Mouse (Mus musculus) embryonic facial prominence, embryonic 11.5 days (tissue): ENCODE measurements at regions not wholly inside any gene's neighbourhood (a gene's known extent, or its start where the extent isn't known, plus 50 kb on each side); places are given as distances from the start of the nearest gene placed in this dataset.

ENCODE experiments used
- ATAC-seq: fragments of 200-750 bp; cut with Nextera tagmentation; replicated peaks from 2 replicates; pipeline ENCODE4 v1.8.0; 2017; ENCODE audit warnings: low read depth; ENCODE audit not compliant: insufficient number of reproducible peaks, low FRiP score, low TSS enrichment
- DNase-seq: peaks from one replicate; pipeline ENCODE4 v3.0.0-alpha.2; 2015; ENCODE audit warnings: low spot score
- H3K27ac ChIP-seq: fragments of 300-500 bp; sonication (generic); replicated peaks from 2 replicates; pipeline ENCODE4 v1.5.1; 2014; ENCODE audit warnings: mild to moderate bottlenecking, low read depth, low read length, control low read depth
- H3K27me3 ChIP-seq: fragments of 300-500 bp; sonication (generic); 2 replicates; pipeline ENCODE4 v1.6.1; 2014; ENCODE audit warnings: mild to moderate bottlenecking, low read length, moderate library complexity, mixed read lengths; ENCODE audit not compliant: control insufficient read depth, insufficient read depth
- H3K36me3 ChIP-seq: fragments of 300-500 bp; sonication (generic); replicated peaks from 2 replicates; pipeline ENCODE4 v1.6.1; 2014; ENCODE audit warnings: low read depth, mild to moderate bottlenecking, low read length, moderate library complexity, mixed read lengths; ENCODE audit not compliant: control insufficient read depth, insufficient read depth
- H3K4me1 ChIP-seq: fragments of 300-500 bp; sonication (generic); 2 replicates; pipeline ENCODE4 v1.6.1; 2014; ENCODE audit warnings: low read length, mixed read lengths; ENCODE audit not compliant: control insufficient read depth, insufficient read depth
- H3K4me2 ChIP-seq: fragments of 300-500 bp; sonication (generic); 2 replicates; pipeline ENCODE4 v1.6.1; 2014; ENCODE audit warnings: low read depth, mild to moderate bottlenecking, control low read depth, low read length, moderate library complexity
- H3K4me3 ChIP-seq: fragments of 300-500 bp; sonication (generic); 2 replicates; pipeline ENCODE4 v1.5.1; 2014; ENCODE audit warnings: low read depth, low read length, control low read depth
- H3K9ac ChIP-seq: fragments of 300-500 bp; sonication (generic); replicated peaks from 2 replicates; pipeline ENCODE4 v1.6.1; 2014; ENCODE audit warnings: mild to moderate bottlenecking, control low read depth, low read length
- H3K9me3 ChIP-seq: fragments of 300-500 bp; sonication (generic); replicated peaks from 2 replicates; pipeline ENCODE4 v1.6.1; 2016; ENCODE audit warnings: mild to moderate bottlenecking, low read length, inconsistent platforms, mixed read lengths; ENCODE audit not compliant: control insufficient read depth
- WGBS: fragments of 180-500 bp; shearing (Covaris S2); extraction: QIAGEN DNeasy Blood & Tissue Kit; methylation state at CpG from one replicate; pipeline ENCODE4 v1.1.7; 2014; 5-methylcytosine and 5-hydroxymethylcytosine counted together

DNA sequence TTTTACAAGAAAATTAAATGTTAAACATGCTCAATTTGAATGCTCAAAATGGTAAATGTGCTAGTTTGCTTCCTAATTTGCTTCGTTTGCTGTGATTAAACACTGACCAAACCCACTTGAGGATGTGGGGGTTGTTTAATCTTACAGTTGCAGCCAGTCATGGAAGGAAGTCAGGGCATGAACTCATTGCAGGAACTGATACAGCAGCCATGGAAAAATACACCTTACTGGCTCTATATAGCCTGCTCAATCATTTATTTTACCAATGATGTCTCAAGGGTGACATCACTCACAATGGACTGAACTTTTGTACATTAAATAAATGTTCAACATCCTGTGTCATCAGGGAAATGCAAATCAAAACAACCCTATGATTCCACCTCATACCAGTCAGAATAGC lies 430.0 kb upstream of the Negr1 start:
- Histone ChIP-seq H3K9me3 (no peaks in the 10 kb centered on the region), H3K36me3 (no peaks in the 10 kb centered on the region), H3K27ac (no peak overlapping the region), H3K4me2 (no peak overlapping the region), H3K9ac (no peak overlapping the region), H3K4me3 (no peak overlapping the region), H3K4me1 (no peaks in the 10 kb centered on the region), H3K27me3 (no peaks in the 10 kb centered on the region)
- DNase-seq (no peak), ATAC-seq (no peak)
- WGBS = 69% methylated on average over 1 of the region's 1 CpGs

DNA sequence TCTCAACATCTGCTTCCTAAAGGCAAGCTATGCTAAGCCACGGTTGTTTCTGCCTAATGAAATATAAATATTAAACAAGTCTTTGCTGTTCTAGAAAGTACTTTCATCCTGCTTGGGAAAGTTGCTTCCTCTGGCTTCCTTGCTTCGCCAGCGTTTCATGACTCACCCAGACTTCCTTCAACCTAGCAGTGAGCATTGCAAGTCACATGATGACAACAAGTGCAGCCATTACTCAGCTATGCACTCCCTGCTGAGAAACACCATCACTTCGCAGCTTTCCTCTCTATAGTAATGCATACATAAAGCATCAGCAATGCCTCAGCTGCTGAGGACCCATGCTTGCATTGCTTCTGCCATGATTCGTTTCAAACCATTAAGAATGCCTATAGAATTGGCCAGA lies 420.2 kb upstream of the Negr1 start:
- no peak for DNase-seq
- Histone ChIP-seq H3K9ac (no peak overlapping the region), H3K27ac (no peak overlapping the region), H3K4me1 (no peaks in the 10 kb centered on the region), H3K4me3 (no peak overlapping the region), H3K27me3 (no peaks in the 10 kb centered on the region), H3K9me3 (no peaks in the 10 kb centered on the region), H3K4me2 (no peak overlapping the region), H3K36me3 (no peaks in the 10 kb centered on the region)
- WGBS = 74% methylated on average over 5 of the region's 5 CpGs
- ATAC-seq = no peak

DNA sequence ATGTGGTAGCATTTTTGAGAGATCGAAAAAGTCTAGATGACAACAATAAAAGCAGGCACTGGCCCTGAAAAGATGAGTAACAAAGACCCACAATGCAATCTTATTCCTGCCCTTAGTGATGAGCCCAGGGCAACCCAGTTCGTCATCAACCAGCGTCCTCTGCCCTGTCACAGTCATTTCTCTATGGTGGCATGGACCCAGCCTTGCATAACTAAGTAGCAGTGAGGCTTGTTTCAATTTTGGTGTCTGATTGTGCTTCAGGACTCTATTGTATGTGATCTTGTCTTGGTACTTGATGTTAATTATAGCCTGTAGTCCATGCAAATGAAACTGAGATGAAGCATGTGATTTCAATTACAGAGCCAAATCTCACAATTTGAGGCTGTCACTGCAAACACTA lies 412.3 kb upstream of the Negr1 start:
- H3K27ac ChIP-seq = no peak overlapping the region
- no peaks in the 10 kb centered on the region for H3K9me3 ChIP-seq
- no peaks in the 10 kb centered on the region for H3K36me3 ChIP-seq
- ATAC-seq (no peak), DNase-seq (no peak)
- no peaks in the 10 kb centered on the region for H3K27me3 ChIP-seq
- 75% methylated on average over 3 of the region's 3 CpGs for WGBS
- H3K4me2 ChIP-seq = no peak overlapping the region
- no peak overlapping the region for H3K4me3 ChIP-seq
- no peak overlapping the region for H3K9ac ChIP-seq
- H3K4me1 ChIP-seq = no peaks in the 10 kb centered on the region

DNA sequence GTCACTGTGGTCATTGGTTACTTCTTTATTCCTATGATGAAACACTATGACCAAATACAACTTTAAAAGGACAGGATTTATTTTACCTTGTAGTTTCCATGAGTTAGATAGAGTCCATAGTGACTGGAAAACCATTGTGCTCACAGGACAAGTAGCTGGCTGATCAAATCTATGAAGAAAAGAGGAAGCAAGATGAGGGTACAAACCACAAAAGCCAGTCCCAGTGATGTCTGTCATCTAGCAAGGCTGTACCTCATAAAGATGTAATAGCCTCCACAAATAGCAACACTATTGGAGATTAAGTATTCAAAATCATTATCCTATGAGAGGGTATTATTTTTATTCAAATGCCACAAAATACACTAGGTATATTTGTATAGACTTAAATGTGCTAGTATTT lies 391.5 kb upstream of the Negr1 start:
- no peak overlapping the region for H3K4me3 ChIP-seq
- ATAC-seq (no peak), DNase-seq (no peak)
- H3K9me3 ChIP-seq = no peaks in the 10 kb centered on the region
- no peak overlapping the region for H3K4me2 ChIP-seq
- H3K36me3 ChIP-seq = no peaks in the 10 kb centered on the region
- no peaks in the 10 kb centered on the region for H3K27me3 ChIP-seq
- no peak overlapping the region for H3K27ac ChIP-seq
- H3K4me1 ChIP-seq = no peaks in the 10 kb centered on the region
- no peak overlapping the region for H3K9ac ChIP-seq

DNA sequence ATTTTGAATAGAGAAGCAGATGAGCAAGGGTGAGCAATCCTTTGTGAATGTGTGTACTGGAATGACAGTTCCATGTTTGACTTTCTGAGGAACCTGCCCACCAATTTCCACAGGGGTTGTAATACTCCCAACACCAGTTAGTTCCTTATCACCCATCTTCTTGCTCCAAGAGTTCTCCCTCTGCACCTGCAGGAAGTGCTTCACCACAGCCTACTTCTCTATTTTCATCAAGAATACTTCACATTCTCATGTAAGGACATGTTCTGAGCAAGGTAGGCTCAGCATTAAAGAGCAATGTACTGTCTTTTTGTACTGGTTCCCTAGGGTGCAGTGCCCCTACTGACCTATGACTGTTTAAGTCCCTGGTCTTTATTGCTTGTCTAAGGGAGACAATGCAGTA lies 362.9 kb upstream of the Negr1 start:
- Histone ChIP-seq H3K36me3 (no peaks in the 10 kb centered on the region), H3K9ac (no peak overlapping the region), H3K4me2 (no peak overlapping the region), H3K27me3 (no peaks in the 10 kb centered on the region), H3K9me3 (no peaks in the 10 kb centered on the region), H3K4me1 (no peaks in the 10 kb centered on the region), H3K27ac (no peak overlapping the region), H3K4me3 (no peak overlapping the region)
- no peak for ATAC-seq
- DNase-seq = no peak

DNA sequence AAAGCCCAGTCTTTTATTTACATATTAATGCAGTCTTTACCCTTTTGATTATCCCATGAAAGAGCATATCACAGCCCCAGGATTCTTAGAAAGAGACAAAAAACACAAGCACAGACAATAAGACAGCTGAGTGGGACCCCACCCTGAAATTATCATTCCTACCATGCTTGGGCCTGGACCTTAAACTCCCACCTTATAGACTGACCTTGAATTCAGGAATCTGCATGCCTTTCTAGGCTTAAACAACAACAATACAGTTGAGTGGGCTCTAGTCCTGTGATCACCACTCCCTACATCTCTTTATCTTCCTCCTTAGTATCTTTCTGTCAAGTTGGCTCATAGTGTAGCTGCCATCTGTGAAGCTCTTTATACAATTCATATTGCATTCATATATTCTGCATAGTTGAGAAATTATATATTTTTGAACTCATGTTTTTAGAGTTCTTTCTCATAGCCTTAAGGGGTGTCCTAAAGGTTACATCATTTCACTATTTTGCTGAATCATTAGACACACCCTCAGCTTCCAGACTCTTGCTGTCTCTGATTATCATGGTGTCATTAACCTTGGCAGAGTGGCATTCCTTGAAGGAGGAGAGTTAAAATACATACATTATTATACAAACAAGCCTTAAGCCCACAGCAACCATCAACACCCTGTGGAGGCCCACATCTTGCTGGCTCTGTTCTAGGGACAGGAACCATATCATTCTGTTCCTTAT lies 361.7 kb upstream of the Negr1 start:
- no peaks in the 10 kb centered on the region for H3K27me3 ChIP-seq
- H3K36me3 ChIP-seq = no peaks in the 10 kb centered on the region
- no peak overlapping the region for H3K9ac ChIP-seq
- no peak overlapping the region for H3K27ac ChIP-seq
- H3K4me2 ChIP-seq = no peak overlapping the region
- H3K4me1 ChIP-seq = no peaks in the 10 kb centered on the region
- no peak for DNase-seq
- ATAC-seq = no peak
- no peaks in the 10 kb centered on the region for H3K9me3 ChIP-seq
- no peak overlapping the region for H3K4me3 ChIP-seq

DNA sequence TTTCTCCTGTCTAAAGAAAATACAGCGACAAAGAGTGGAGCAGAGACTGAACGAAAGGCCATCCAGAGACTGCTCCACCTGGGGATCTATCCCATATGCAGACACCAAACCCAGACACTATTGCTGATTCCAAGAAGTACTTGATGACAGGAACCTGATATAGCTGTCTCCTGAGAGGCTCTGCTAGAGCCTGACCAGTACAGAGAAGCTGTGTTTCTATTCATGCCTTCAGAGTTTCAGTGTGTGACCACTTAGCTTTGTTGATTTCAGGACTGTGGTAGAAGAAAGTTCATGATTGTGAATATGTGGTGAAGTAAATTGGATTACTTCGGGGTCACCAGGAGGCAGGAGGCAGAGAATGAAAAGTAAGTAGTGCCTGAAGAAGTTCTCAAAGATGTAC lies 356.3 kb upstream of the Negr1 start:
- no peak overlapping the region for H3K27ac ChIP-seq
- no peaks in the 10 kb centered on the region for H3K9me3 ChIP-seq
- ATAC-seq (no peak), DNase-seq (no peak)
- H3K9ac ChIP-seq = no peak overlapping the region
- no peak overlapping the region for H3K4me2 ChIP-seq
- no peaks in the 10 kb centered on the region for H3K27me3 ChIP-seq
- H3K4me3 ChIP-seq = no peak overlapping the region
- 88% methylated on average over 3 of the region's 3 CpGs for WGBS
- H3K4me1 ChIP-seq = no peaks in the 10 kb centered on the region
- no peaks in the 10 kb centered on the region for H3K36me3 ChIP-seq

DNA sequence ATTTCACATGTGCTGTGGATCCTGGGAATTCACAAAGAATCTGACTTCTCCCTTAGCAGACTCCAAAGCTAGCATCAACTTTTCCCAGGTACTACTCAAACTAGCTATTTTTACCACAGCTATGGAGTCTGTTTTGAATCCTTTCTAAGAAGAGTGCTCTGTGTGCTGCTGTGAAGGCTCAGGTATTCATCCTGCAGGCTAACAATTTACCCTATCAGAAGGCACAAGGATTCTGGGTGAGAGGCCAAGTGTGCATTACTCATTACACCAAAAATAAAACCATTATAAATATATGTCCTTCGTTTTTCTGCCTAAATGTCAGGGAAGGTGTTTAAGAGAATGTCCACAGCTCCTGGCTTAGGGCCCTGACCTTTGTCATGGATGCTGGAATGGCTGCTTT lies 353.2 kb upstream of the Negr1 start:
- Histone ChIP-seq H3K27ac (no peak overlapping the region), H3K36me3 (no peaks in the 10 kb centered on the region), H3K4me2 (no peak overlapping the region), H3K4me3 (no peak overlapping the region), H3K9me3 (no peaks in the 10 kb centered on the region), H3K4me1 (no peaks in the 10 kb centered on the region), H3K27me3 (no peaks in the 10 kb centered on the region), H3K9ac (no peak overlapping the region)
- ATAC-seq (no peak), DNase-seq (no peak)
- 47% methylated on average over 1 of the region's 1 CpGs for WGBS
